Mouse (Mus musculus) myocyte (in vitro differentiated cells): Measurements from ENCODE around the gene Isl1.

Experiments used
- CEBPB ChIP-seq: IDR thresholded peaks from 2 replicates; pipeline ENCODE4 v1.6.1; 2011; ENCODE audit warnings: mild to moderate bottlenecking, moderate library complexity; ENCODE audit not compliant: poor library complexity, insufficient read depth, severe bottlenecking
- E2F4 ChIP-seq: IDR thresholded peaks from one replicate; pipeline ENCODE4 v1.6.1; 2011; ENCODE audit warnings: mild to moderate bottlenecking, control low read depth, moderate library complexity; ENCODE audit not compliant: insufficient read depth

DNA sequence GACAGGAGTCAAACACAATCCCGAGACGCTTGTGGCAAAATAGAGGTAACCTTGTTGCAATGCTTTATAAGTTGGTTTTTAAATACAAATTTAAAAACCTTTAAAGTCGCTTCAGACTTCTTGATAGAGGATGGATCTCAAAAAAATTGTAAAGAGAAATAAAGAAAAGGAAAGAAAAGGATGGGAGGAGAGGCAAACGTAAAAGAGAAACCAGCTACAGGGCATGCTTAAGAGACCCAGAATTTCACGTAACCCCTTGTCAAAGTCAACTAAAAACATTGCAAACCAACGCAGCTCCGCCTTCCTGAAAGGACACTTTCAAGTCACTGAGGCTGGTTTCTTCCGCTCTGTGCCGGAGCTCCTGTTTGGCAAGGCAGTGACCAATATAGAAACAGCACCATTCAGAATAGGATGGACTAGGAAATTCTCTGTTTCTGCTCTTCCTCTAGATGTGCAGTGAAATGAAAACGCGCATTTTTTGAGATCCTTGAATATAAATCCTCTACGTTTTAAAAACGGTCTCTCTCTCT lies 10.8 kb downstream of the Isl1 start:
- no peak for TF ChIP-seq E2F4
- TF ChIP-seq CEBPB, result no peak
